Mouse (Mus musculus): Measurements from ENCODE around the gene Ssr2.

The Ssr2 gene

DNA sequence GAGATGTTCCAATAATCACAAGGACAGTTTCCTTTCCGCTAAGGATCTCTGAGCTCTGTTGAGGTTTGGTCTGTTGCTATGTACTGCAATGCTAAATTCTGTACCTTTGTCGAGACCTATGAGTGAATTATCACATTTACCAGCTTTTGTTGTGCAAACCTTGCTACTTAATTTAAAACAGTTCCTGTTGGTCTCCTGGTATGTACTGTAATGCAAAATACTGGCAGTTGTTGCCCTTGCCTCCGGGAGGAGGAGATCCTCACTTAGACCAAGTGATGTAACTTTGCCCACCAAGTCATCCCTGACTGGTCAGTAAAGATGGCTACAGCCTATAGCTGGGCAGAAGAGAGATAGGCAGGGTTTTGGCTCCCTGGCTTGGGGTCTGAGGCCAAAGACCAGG lies at the start of gene Ssr2:
TSS of gene Ssr2 (plus strand) at position 337 of the 400 bp plus-strand sequence.
- DNase-seq (ENCODE audit: extremely low read depth, low read depth): no peak

DNA sequence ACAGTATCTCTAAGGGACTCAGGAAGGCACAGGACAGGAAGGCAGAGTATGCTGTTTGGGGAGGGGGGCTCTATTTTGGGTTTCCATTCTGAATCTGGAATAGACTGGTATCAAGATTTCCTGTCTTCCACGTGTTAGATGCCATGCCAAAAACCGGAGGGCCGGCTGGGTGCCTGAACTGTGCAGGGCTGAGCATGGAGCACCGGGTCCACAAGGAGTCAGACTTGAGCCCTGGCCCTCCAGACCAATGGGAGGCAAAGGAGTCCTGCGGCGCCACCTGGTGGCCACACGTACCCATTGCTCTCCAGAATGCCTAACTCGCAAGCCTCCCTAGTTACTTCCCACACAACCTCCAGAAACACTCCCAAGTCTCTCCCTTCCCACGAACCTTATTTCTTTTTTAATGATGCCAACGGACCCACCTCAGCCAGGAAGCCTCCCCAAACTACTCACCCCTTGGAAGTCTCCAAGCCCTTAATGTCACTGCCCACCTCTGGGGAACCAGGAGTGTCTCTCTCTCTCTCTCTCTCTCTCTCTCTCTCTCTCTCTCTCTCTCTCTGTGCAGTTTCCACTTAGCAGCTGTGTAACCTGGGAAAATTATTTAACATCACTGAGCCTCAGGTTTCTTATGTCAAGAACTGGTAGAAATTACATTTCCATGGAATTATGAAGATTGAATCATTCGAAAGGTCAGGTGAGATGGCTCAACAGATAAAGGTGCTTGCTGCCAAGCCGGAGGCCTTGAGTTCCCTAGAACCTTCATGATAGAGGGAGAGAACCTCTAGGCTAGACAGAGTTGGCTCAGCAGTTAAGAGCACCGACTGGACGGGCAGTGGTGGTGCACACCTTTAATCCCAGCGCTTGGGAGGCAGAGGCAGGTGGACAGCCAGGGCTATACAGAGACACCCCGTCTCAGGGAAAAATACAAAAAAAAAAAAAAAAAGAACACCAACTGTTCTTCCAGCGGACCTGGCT lies 49.2 kb upstream of the Ssr2 start:
- peak; percentile 84 for DNase-seq (ENCODE audit: extremely low read depth, low read depth)

DNA sequence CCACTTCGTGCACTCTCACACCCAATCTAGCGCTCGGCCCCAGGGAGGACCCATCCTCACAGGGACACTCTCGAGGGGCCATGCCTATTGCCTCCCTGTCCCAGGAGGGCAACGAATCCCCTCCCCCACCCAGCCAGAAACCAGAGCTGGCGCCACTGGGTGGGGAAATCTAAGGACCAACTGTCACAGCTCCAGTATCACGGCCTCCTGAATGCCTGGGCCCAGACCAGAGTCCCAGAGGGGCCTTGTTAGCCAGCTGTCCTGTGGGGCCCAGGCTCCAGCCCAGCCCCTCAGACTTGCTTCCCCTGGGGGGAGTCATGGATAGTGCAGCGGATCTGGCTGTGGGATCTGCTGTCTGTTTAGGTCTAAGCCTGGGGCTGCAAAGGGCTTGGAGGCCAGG lies 48.1 kb upstream of the Ssr2 start:
- no peak for DNase-seq (ENCODE audit: extremely low read depth, low read depth)

DNA sequence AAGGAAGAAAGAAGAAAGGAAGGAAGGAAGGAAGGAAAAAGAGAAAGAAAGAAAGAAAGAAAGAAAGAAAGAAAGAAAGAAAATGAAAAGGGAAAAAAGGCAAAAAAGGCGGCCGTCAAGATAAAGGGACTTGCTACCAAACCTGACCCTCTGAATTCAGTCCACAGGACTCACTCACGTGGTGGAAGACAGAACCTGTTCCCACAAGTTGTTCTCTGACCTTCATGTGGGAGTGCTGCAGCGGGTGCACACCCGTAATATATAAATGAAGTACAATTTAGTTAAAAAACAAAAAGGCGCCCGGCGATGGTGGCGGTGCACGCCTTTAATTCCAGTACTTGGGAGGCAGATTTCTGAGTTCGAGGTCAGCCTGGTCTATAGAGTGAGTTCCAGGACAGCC lies 47.0 kb upstream of the Ssr2 start:
- DNase-seq (ENCODE audit: extremely low read depth, low read depth): no peak

DNA sequence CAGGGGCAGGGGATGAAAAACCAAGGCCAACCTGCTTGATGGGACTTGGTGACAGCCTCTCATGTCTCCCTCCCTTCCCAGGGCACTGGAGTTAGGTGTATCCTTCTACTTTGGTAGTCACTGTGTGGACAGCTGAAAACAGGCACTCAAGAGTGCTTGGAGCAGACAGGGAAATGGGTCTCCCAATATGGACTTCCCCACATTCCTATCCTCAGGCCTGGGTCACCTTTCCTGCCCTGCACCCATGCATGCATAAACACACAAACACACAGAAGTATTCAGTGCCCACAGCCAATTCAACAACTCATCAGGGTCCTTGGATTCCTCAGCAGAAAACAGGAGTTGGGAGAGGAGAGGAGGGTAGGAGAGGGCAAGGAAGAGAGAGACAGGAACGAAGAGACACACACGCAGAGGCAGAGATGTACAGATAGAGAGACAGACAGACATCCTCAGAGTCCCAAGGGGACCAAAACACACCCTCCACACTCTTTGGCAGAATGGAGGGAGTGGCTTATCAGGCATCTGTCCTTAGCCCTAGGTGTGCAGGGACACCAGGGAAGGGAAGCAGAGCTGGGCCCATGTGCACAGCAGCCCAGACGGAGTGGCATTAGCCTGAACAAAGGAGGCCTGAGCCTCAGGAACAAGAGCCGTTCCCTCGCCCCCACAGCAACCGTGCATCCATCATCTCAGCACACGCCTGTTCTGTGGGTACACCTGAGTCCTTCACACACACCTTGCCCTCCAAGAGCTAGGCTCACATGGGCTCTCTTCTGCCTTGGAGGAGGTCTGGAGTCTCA lies 46.3 kb upstream of the Ssr2 start:
- no peak for DNase-seq (ENCODE audit: extremely low read depth, low read depth)

DNA sequence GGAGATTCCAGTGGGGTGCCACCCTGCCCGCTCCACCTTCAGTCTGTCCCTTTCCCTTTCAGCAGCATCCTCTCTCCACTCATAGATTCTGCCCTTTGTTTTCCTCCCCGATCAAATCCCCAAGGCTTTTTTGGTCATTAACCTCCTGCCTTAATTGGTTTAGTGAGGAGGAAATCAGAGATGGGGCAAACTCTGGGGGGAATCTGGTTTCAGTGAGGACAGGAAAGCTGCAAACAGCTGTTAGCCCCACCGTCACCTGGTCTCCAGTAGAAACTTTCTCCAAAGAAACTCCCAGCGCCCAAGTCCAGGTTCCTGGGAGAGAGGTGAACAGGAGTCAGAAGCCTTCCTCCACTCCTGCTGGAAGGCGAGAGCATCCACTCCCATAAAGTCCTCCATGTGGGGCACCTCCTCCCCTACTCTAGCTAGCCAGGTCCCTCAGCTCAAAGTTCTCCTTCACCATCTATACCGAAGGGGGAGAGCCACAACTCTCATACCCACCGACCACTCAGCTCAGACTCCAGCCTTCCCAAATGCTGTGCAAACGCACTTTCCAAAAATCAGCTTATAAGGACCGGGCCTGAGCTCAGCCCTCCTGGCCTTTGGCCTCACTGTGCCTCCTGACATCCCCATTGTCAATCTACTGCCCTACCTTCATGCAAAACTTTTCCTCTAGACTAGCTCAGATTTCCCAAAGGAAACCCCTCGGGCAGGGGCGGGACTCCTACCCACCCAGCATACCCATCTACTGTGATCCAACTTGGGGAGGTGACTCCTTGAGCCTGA lies 45.4 kb upstream of the Ssr2 start:
- no peak for DNase-seq (ENCODE audit: extremely low read depth, low read depth)

DNA sequence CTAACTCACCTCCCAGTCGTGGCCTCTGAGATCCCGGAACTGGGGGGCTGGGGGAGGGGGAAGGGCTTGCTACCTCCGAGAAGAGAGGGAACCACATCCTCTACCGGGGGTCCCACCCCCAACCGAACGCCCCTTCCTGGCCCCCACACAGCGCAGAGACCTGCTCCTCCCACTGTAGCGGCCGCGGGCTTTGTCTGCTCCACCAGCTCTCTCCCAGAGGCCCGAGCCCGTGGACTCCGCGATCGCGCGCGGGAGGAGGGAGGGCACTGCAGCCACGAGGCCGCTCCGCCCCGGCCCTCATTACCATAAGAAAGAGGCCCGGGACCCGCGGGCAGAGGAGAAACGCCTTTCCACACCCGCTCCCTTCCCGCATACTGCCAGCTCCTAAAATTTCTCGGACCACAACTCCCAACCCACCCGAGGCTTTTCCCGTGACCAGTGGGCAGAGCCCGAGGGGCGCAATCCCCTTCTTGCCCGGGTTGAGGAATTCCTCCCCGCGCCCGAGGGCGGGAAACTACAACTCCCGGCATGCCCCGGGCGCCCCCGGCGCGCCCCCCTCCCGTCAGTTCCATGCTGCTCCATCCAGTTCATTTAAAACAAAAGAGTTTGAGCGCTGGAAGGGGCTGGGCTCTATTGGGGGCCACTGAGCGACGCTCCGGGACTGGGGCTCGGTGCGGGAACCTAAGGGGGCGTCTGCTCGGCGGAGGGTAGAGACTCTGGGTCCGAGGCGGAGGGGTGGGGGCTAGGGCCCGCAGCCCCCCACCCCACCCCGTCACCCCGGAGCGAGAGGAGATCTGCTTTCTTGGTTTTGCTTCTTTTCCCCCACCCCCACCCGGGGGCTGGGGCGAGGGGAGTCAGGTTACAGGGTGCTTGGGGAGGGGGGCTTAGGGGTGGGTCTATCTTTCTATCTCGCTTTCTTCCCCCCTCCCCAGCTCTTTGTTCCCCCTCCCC lies 44.1 kb upstream of the Ssr2 start:
- DNase-seq (ENCODE audit: extremely low read depth, low read depth): peak; percentile 71

DNA sequence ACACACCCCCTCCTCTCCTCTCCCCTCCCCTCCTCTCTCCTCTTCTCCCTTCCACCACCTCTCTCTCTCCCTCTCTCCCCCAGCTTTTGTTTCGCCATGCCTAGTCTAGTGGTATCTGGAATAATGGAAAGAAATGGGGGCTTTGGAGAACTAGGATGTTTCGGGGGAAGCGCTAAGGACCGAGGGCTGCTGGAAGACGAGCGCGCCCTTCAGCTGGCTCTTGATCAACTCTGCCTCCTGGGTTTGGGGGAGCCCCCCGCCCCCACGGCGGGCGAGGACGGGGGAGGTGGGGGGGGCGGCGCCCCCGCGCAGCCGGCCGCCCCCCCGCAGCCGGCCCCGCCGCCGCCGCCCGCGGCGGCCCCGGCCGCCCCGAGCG lies 43.4 kb upstream of the Ssr2 start, which contains the start of gene Mex3a:
TSS of gene Mex3a (plus strand) at position 97 of the 376 bp plus-strand sequence.
- DNase-seq (ENCODE audit: extremely low read depth, low read depth): no peak

DNA sequence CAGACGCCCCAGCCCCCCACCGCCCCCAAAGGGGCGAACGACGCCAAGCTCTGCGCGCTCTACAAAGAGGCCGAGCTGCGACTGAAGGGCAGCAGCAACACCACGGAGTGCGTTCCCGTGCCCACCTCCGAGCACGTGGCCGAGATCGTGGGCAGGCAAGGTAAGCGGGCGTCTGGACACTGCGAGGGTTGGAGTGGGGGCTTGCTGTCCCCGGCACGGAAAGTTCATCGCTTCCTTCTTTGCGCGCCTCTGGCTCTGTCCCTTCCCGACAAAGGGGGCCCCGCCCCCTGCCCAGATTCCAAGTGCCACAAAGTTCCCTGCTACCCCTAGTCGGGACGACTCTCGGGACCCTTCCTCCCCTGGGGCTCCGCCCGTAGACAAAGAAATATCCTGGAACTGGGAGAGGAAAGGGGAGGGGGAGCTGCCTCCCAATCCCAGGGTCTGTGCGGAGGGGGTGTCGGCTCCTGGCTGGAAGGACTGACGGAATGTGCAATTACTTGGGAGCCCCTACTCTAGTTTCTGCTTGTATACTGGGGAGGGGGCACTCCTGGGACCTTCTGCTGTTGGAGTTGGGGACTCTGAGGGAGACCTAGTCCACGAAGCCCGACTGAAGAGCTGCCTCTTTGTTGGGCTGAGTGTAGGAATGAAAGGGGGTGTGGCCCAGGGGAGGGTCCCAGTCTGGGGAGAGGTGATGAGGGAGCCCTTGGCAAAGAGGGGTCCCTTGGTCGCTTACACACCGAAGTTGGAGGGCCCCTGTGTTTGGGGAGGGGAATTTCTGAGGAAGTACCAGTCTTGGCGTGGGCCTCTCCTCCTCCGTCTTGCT lies 42.8 kb upstream of the Ssr2 start:
- DNase-seq (ENCODE audit: extremely low read depth, low read depth): no peak

DNA sequence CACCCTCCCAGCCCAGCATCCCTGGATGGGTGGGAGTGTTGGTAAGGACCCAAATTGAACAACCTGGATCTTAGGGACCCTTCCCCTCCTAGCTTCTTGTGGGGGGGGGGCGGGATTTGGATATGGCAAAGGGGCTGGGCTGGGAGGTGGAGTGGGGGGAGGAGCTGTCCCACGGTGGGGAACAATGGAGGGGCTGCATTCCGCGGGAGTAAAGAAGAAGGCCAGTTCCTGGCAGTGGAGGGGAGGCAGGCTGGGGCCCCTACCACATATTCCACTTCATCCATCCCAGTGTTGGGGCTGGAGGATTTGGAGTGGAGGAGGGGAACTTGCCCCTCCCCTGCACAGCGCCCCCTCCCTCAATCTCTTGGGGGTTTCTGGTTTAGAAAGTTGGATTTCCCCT lies 42.0 kb upstream of the Ssr2 start:
- no peak for DNase-seq (ENCODE audit: extremely low read depth, low read depth)

DNA sequence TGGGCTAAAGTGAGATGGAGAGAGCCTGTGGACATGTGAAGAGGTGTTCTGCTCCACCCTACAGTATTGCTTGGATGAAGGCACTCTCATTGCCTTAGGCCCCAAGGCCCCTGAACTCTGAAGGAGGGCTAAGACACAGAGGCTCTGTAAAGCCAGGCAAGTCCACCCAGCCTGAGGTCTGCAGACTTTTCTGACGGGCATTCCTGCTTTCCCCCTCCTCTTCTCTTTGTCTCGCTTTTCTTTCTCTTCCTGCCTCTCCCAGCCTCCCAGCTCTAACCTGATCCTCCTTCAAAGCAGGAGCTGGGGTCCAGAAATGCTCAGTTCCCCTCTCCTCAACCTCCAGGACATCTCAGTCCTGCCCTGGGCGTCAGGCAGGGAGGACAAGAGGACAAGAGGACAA lies 40.7 kb upstream of the Ssr2 start:
- DNase-seq (ENCODE audit: extremely low read depth, low read depth): no peak

DNA sequence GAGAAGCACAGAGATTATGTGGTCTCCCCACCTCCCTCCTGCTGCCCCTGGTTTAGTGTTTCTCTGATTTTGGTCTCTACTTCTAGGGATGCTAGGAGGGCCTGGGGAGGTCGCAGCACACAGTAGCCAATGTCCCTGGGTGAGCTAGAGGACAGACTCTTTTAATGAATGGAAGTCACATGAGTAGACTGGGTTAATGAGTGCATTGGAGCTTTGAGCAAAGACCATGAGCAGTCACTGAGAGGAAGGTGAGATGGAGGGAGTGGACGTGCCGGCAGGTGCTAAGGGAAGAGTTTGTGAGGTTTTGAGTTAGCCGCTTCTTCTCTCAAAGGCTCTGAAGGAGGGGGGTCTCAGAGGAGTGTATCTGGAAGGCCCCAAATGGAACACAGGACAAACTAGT lies 40.1 kb upstream of the Ssr2 start:
- DNase-seq (ENCODE audit: extremely low read depth, low read depth): no peak

DNA sequence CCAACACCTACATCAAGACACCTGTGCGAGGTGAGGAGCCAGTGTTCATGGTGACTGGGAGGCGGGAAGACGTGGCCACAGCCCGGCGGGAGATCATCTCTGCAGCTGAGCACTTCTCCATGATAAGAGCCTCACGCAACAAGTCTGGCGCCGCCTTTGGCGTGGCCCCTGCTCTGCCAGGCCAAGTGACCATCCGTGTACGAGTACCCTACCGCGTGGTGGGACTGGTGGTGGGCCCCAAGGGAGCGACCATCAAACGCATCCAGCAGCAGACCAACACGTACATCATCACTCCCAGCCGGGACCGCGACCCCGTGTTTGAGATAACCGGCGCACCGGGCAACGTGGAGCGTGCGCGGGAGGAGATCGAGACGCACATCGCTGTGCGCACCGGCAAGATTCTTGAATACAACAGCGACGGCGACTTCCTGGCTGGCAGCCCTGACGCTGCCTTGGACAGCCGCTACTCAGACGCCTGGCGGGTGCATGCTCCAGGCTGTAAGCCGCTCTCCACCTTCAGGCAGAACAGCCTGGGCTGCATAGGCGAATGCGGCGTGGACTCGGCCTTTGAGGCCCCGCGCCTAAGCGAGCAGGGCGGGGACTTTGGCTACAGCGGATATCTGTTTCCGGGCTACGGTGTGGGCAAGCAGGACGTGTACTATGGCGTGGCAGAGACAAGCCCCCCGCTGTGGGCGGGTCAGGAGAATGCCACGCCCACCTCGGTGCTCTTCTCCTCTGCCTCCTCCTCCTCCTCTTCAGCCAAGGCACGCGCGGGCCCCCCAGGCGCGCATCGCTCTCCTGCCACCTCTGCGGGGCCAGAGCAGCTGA lies 39.4 kb upstream of the Ssr2 start:
- no peak for DNase-seq (ENCODE audit: extremely low read depth, low read depth)

DNA sequence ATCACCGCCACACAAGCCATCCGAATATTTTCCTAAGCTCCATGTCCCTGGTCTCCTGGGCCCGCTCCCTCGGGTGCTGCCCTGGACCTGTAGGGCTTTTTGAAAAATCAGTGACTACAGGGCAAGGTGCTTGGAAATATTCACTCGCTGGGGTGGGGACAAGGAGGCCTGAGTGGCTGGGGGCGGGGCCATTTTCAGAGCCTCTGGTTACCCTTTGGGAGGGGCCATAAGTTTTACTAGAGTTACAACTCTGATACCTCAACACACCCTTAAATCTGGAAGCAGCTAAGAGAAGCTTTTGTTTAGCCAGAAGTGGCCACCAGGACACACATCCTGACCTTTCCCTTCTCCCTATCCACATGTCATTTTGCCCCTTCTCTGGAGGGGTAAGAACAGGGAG lies 38.5 kb upstream of the Ssr2 start:
- DNase-seq (ENCODE audit: extremely low read depth, low read depth): no peak

DNA sequence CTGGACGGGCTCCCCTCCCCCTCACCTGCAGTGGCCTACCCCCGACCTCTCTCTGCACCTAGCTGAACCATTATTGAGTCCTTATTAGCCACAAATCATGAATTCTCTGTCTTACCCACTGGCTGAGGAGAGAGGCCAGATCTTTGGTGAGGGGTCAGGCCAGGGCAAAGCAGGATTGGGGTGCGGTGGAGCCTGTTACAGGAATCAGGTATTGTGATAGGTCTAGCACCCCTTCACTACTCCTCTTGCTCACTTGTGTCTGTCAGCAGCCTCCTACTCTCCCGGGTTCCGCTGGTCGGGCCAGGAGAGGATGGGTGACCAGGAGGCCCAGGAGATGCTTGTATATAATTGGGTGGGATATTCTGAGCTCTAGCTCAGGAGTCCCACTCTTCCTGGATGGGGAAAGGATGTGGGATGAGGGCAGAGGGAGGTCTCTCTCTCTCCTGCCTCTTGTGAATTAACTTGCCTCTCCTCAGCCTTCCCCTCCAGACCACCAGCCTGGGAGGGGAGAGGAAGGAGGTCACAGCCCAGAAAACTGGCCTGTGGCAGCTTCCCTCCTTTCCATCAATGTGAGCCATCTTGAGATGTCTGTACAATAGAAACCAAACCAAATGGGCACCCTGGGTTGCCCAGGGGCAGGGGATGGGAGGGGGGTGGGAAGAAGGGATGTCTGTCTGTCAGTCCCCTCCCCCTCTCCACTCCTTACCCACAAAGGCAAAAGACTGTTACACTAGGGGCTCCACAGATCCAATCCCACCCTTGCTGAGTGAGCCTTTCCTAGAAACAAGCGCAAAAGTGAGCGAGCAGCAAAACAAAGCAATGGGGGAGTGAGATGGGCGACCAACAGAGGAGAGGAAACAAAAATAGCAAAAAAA lies 37.2 kb upstream of the Ssr2 start:
- no peak for DNase-seq (ENCODE audit: extremely low read depth, low read depth)

DNA sequence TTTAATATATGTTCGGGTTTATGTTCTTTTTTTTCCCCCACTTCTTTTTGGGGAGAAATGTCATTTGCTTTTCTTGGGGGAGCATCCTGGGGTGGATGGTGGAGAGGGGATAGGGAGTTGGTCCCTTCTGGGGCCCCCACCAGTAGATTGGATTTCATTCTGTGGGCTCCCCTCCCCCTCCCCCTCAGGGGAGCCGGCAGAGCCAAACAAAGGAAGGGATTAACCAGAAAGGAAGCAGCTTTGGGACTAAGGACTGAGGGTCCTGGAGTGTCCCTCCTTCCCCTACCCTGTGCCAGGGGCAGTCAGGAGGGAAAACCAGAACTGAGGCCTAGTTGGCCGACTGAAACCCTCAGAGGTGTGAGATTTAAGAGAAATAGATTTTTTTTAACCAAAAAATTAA lies 36.3 kb upstream of the Ssr2 start:
- no peak for DNase-seq (ENCODE audit: extremely low read depth, low read depth)

DNA sequence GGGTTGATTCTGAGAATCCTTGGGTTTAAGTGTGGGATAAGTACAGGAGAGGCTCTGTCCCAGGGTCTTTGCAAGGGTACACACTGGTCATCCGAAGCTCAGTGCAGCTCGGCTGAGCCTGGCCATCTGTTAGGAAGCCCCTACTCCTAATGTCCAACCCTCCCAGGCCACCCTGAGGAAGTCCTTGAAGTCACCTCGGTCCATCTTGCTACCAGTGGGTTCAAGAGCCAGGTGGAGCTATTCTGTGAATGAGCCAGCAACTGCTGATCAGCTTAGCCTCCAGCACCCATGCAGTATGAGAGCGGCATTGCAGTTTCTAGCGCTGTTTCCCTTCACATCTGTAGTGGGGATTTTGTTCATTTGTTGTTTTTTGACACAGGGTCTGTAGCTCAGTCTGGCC lies 35.6 kb upstream of the Ssr2 start:
- no peak for DNase-seq (ENCODE audit: extremely low read depth, low read depth)

Measured in MEL-GATA-1-ER (cell line).